Mouse (Mus musculus): ENCODE results near the gene Olfr545.

- TF ChIP-seq ZMIZ1 (IDR thresholded peaks at IDR 0.05; ENCODE audit: low read depth, low read length) (no peak), UBTF (IDR thresholded peaks at IDR 0.05; ENCODE audit: low read depth, low read length) (no peak), CTCF (conservative IDR thresholded peaks at IDR 0.05 in 1 of 2, IDR thresholded peaks at IDR 0.05 in 1 of 2; ENCODE audit: low read depth in 2 of 2, low read length in 2 of 2) (no peak)
Observed at GRCm38 (mm10) chr7:102446438-102446837, 52.9 kb downstream of the Olfr545 start.

Measured in CH12.LX (cell line).